Mouse (Mus musculus): ENCODE measurements around the gene Gm5426. TPM values are rescaled to one million over a fixed set of nuclear protein-coding genes. Genes with fewer than 3 reads are reported as not detected.

Gm5426 gene
- not detected for polyA plus RNA-seq (2017; shearing (Covaris generic))

DNA sequence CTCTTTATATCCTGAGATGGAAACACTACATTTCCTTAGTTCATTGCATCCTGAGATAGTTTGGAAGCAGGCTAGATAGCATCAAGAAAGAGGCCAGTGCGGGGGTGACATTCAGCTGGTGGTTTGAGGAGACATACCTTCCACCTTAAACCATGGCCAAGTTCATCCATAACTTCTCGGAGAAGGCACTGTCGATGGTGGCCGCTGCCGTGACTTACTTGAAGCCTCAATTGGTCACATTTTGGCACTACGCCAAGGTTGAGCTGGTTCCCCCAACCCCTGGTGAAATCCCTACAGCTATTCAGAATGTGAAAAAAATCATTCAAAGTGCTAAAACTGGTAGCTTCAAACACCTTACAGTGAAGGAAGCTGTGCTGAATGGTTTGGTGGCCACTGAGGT is at the start of gene Gm5426:
Gene Gm5426, plus strand, starts transcription at position 153 of the 400 bp plus-strand sequence.

Other genes with a start within 250 kb of the Gm5426 start
- gene Eea1, start 196.0 kb upstream of the Gm5426 start, polyA plus RNA-seq (2017; shearing (Covaris generic)): 26.2 TPM